Mouse (Mus musculus): ENCODE measurements around the gene Lrguk. TPM values are rescaled to one million over a fixed set of nuclear protein-coding genes. Genes with fewer than 3 reads are reported as not detected.

Lrguk gene
- total and polyA plus RNA-seq, 3 experiments, result 0.12 to 1.6 TPM; not detected in 1

- no peak overlapping the region for H3K4me3 ChIP-seq (ENCODE audit: control insufficient read depth in 1 of 2, insufficient read depth in 1 of 2, low read depth in 2 of 2, low read length in 2 of 2)
- H3K79me2 ChIP-seq (ENCODE audit: control insufficient read depth, insufficient read depth, low read length, poor library complexity), result no peaks in the 10 kb centered on the region
- no peak for TF ChIP-seq TBP (IDR thresholded peaks at IDR 0.05; ENCODE audit: low read depth, low read length)
- no peak for TF ChIP-seq POLR2AphosphoS2 (IDR thresholded peaks at IDR 0.05; ENCODE audit: low read length)
- TF ChIP-seq CTCF (IDR thresholded peaks at IDR 0.05 in 2 of 3, conservative IDR thresholded peaks at IDR 0.05 in 1 of 3; ENCODE audit: control insufficient read depth in 1 of 3, insufficient read depth in 1 of 3, low read depth in 2 of 3, low read length in 3 of 3, poor library complexity in 1 of 3, severe bottlenecking in 1 of 3), result peak in 1 of 3 experiments; percentile 17; a peak in 1 of 6 replicates
- TF ChIP-seq SMC3 (IDR thresholded peaks at IDR 0.05; ENCODE audit: low read depth, low read length), result peak; percentile 31
- no peak for TF ChIP-seq MXI1 (IDR thresholded peaks at IDR 0.05; ENCODE audit: low read depth, low read length)
- H3K9ac ChIP-seq (ENCODE audit: control insufficient read depth, low read depth, low read length, poor library complexity, severe bottlenecking), result no peak overlapping the region
- no peaks in the 10 kb centered on the region for H3K27me3 ChIP-seq (ENCODE audit: control insufficient read depth in 1 of 2, insufficient read depth in 2 of 2, low read length in 2 of 2)
- no peak for DNase-seq (ENCODE audit: low read depth, low spot score)
- H3K4me1 ChIP-seq (ENCODE audit: control insufficient read depth in 1 of 2, insufficient read depth in 2 of 2, low read length in 2 of 2), result no peaks in the 10 kb centered on the region
- H3K9me3 ChIP-seq (replicated peaks; ENCODE audit: insufficient read depth, low read length), result no peaks in the 10 kb centered on the region
- no peak overlapping the region for H3K27ac ChIP-seq (ENCODE audit: control insufficient read depth, low read depth, low read length)
- H3K36me3 ChIP-seq (ENCODE audit: control insufficient read depth in 1 of 2, insufficient read depth in 2 of 2, low read length in 2 of 2), result no peaks in the 10 kb centered on the region
These were observed 44.7 kb downstream of the Lrguk start for GRCm38 (mm10) chr6:34073931-34074442.

GRCm38 (mm10) chr6:34075520-34075919 lies 46.3 kb downstream of the Lrguk start:
- no peaks in the 10 kb centered on the region for H3K4me1 ChIP-seq (ENCODE audit: control insufficient read depth in 1 of 2, insufficient read depth in 2 of 2, low read length in 2 of 2)
- H3K4me3 ChIP-seq (ENCODE audit: control insufficient read depth in 1 of 2, insufficient read depth in 1 of 2, low read depth in 2 of 2, low read length in 2 of 2), result no peak overlapping the region
- H3K27ac ChIP-seq (ENCODE audit: control insufficient read depth, low read depth, low read length), result no peak overlapping the region
- no peaks in the 10 kb centered on the region for H3K79me2 ChIP-seq (ENCODE audit: control insufficient read depth, insufficient read depth, low read length, poor library complexity)
- no peaks in the 10 kb centered on the region for H3K36me3 ChIP-seq (ENCODE audit: control insufficient read depth in 1 of 2, insufficient read depth in 2 of 2, low read length in 2 of 2)
- no peak for DNase-seq (ENCODE audit: low read depth, low spot score)
- H3K9ac ChIP-seq (ENCODE audit: control insufficient read depth, low read depth, low read length, poor library complexity, severe bottlenecking), result no peak overlapping the region
- no peaks in the 10 kb centered on the region for H3K27me3 ChIP-seq (ENCODE audit: control insufficient read depth in 1 of 2, insufficient read depth in 2 of 2, low read length in 2 of 2)
- TF ChIP-seq SMC3 (IDR thresholded peaks at IDR 0.05; ENCODE audit: low read depth, low read length) (no peak), ETS1 (IDR thresholded peaks at IDR 0.05; ENCODE audit: low read depth, low read length) (no peak), ZKSCAN1 (IDR thresholded peaks at IDR 0.05; ENCODE audit: low read depth, low read length) (no peak), KAT2A (conservative IDR thresholded peaks at IDR 0.05; ENCODE audit: low read depth, low read length) (no peak), RAD21 (IDR thresholded peaks at IDR 0.05; ENCODE audit: low read depth, low read length) (no peak), TCF12 (IDR thresholded peaks at IDR 0.05; ENCODE audit: low read depth, low read length) (no peak), NRF1 (IDR thresholded peaks at IDR 0.05; ENCODE audit: insufficient read depth, low read depth, low read length, poor library complexity, severe bottlenecking) (no peak), TAL1 (IDR thresholded peaks at IDR 0.05; ENCODE audit: low read length) (no peak), POLR2A (IDR thresholded peaks at IDR 0.05; ENCODE audit: control insufficient read depth in 1 of 2, insufficient read depth in 1 of 2, low read depth in 1 of 2, low read length in 2 of 2, poor library complexity in 1 of 2) (no peak), GATA1 (IDR thresholded peaks at IDR 0.05; ENCODE audit: low read depth, low read length) (no peak)
- no peaks in the 10 kb centered on the region for H3K9me3 ChIP-seq (replicated peaks; ENCODE audit: insufficient read depth, low read length)

- Histone ChIP-seq H3K36me3 (ENCODE audit: control insufficient read depth in 1 of 2, insufficient read depth in 2 of 2, low read length in 2 of 2) (no peaks in the 10 kb centered on the region), H3K9ac (ENCODE audit: control insufficient read depth, low read depth, low read length, poor library complexity, severe bottlenecking) (no peak overlapping the region), H3K9me3 (replicated peaks; ENCODE audit: insufficient read depth, low read length) (no peaks in the 10 kb centered on the region), H3K79me2 (ENCODE audit: control insufficient read depth, insufficient read depth, low read length, poor library complexity) (no peaks in the 10 kb centered on the region), H3K27me3 (ENCODE audit: control insufficient read depth in 1 of 2, insufficient read depth in 2 of 2, low read length in 2 of 2) (no peaks in the 10 kb centered on the region), H3K4me1 (ENCODE audit: control insufficient read depth in 1 of 2, insufficient read depth in 2 of 2, low read length in 2 of 2) (no peaks in the 10 kb centered on the region), H3K27ac (ENCODE audit: control insufficient read depth, low read depth, low read length) (no peak overlapping the region), H3K4me3 (ENCODE audit: control insufficient read depth in 1 of 2, insufficient read depth in 1 of 2, low read depth in 2 of 2, low read length in 2 of 2) (no peak overlapping the region)
- no peak for DNase-seq (ENCODE audit: low read depth, low spot score)
- TF ChIP-seq E2F4 (IDR thresholded peaks at IDR 0.05; ENCODE audit: borderline replicate concordance, low read depth, low read length) (no peak), USF2 (IDR thresholded peaks at IDR 0.05; ENCODE audit: borderline replicate concordance in 1 of 2, insufficient read depth in 1 of 2, low read depth in 1 of 2, low read length in 2 of 2) (no peak), JUND (IDR thresholded peaks at IDR 0.05; ENCODE audit: low read depth, low read length) (no peak), TBP (IDR thresholded peaks at IDR 0.05; ENCODE audit: low read depth, low read length) (no peak), TCF12 (IDR thresholded peaks at IDR 0.05; ENCODE audit: low read depth, low read length) (no peak), MAX (IDR thresholded peaks at IDR 0.05; ENCODE audit: low read length) (no peak), CHD2 (IDR thresholded peaks at IDR 0.05; ENCODE audit: low read length) (no peak), SMC3 (IDR thresholded peaks at IDR 0.05; ENCODE audit: low read depth, low read length) (no peak), ZC3H11A (IDR thresholded peaks at IDR 0.05; ENCODE audit: low read depth, low read length) (no peak), TAL1 (IDR thresholded peaks at IDR 0.05; ENCODE audit: low read length) (no peak), POLR2AphosphoS2 (IDR thresholded peaks at IDR 0.05; ENCODE audit: low read length) (no peak), ZKSCAN1 (IDR thresholded peaks at IDR 0.05; ENCODE audit: low read depth, low read length) (no peak), UBTF (IDR thresholded peaks at IDR 0.05; ENCODE audit: borderline replicate concordance, insufficient read depth, low read depth, low read length) (no peak), MXI1 (IDR thresholded peaks at IDR 0.05; ENCODE audit: low read depth, low read length) (no peak), POLR2AphosphoS5 (IDR thresholded peaks at IDR 0.05; ENCODE audit: borderline replicate concordance, low read depth, low read length) (no peak), ZNF384 (IDR thresholded peaks at IDR 0.05; ENCODE audit: low read depth, low read length) (no peak)
These were observed 54.2 kb downstream of the Lrguk start for GRCm38 (mm10) chr6:34083471-34083870.
